Mouse (Mus musculus) ES-E14 (cell line): ENCODE measurements around the gene Vmn2r85. TPM values are rescaled to one million over a fixed set of nuclear protein-coding genes. Genes with fewer than 3 reads are reported as not detected.

Experiments used
- DNase-seq: peaks from one replicate; pipeline ENCODE4 v3.0.0-alpha.2; 2013; ENCODE audit warnings: low read depth, low spot score
- H3K27ac ChIP-seq: 2 replicates; pipeline ENCODE4 v1.5.1; 2012; ENCODE audit warnings: low read depth, mild to moderate bottlenecking, low read length, moderate library complexity, mixed read lengths; ENCODE audit not compliant: poor library complexity, insufficient read depth, severe bottlenecking
- H3K36me3 ChIP-seq: 2 replicates; pipeline ENCODE4 v1.6.1; 2012; ENCODE audit warnings: mild to moderate bottlenecking, low read length, moderate library complexity, mixed read lengths; ENCODE audit not compliant: control insufficient read depth, poor library complexity, insufficient read depth, severe bottlenecking
- H3K4me1 ChIP-seq, 2 experiments: fragments of 150-350 bp in 1 of 2; sonication (generic) in 1 of 2; 2 replicates each; pipeline ENCODE4 v1.6.1; 2012; ENCODE audit warnings: low read length in 2 of 2, mild to moderate bottlenecking in 1 of 2, mixed read lengths in 1 of 2; ENCODE audit not compliant: control insufficient read depth in 2 of 2, insufficient read depth in 2 of 2, poor library complexity in 1 of 2
- H3K4me3 ChIP-seq, 2 experiments: fragments of 150-350 bp in 1 of 2; sonication (generic) in 1 of 2; 2 replicates each; pipeline ENCODE4 v1.5.1; 2012; ENCODE audit warnings: low read length in 2 of 2, low read depth in 1 of 2, mild to moderate bottlenecking in 1 of 2, mixed read lengths in 1 of 2; ENCODE audit not compliant: insufficient read depth in 1 of 2, poor library complexity in 1 of 2, severe bottlenecking in 1 of 2
- H3K9ac ChIP-seq: 2 replicates; pipeline ENCODE4 v1.6.1; 2012; ENCODE audit warnings: low read depth, mild to moderate bottlenecking, low read length, mixed read lengths; ENCODE audit not compliant: poor library complexity, insufficient read depth, severe bottlenecking
- H3K9me3 ChIP-seq: fragments of 150-350 bp; sonication (generic); 2 replicates; pipeline ENCODE4 v1.6.1; 2012; ENCODE audit warnings: low read depth, mild to moderate bottlenecking, low read length; ENCODE audit not compliant: control insufficient read depth, insufficient read depth
- CHD2 ChIP-seq: IDR thresholded peaks from 2 replicates; pipeline ENCODE4 v1.6.1; 2014; ENCODE audit warnings: mild to moderate bottlenecking, low read depth, low read length, inconsistent platforms
- HCFC1 ChIP-seq: IDR thresholded peaks from 2 replicates; pipeline ENCODE4 v1.6.1; 2012; ENCODE audit warnings: low read length, inconsistent platforms, borderline replicate concordance; ENCODE audit not compliant: insufficient read depth
- MAFK ChIP-seq: IDR thresholded peaks from 2 replicates; pipeline ENCODE4 v1.6.1; 2014; ENCODE audit warnings: mild to moderate bottlenecking, low read depth, low read length, inconsistent platforms; ENCODE audit not compliant: insufficient read depth
- ZC3H11A ChIP-seq: IDR thresholded peaks from 2 replicates; pipeline ENCODE4 v1.6.1; 2012; ENCODE audit warnings: low read depth, mild to moderate bottlenecking, inconsistent platforms, low read length, borderline replicate concordance
- ZNF384 ChIP-seq: IDR thresholded peaks from 2 replicates; pipeline ENCODE4 v1.6.1; 2012; ENCODE audit warnings: low read depth, low read length, inconsistent platforms
- in situ Hi-C, 2 experiments: fragments of 600-800 bp; cut with MboI; formaldehyde crosslinking; loops; one replicate each; pipeline ENCODE4 v1.15.1; 2025; ENCODE audit warnings: low sequenced_read_pairs in 2 of 2, inconsistent platforms in 1 of 2; ENCODE audit not compliant: unreplicated experiment in 2 of 2
- total RNA-seq: library from RNA; depleted of rRNA; stranded (reverse); fragments of 300-350 nt; gene quantifications from 2 replicates; pipeline ENCODE4 v1.2.3, GENCODE M21; 2012; rRNA removed

Gene Vmn2r85
- total RNA-seq, 1 experiment, result not detected

DNA sequence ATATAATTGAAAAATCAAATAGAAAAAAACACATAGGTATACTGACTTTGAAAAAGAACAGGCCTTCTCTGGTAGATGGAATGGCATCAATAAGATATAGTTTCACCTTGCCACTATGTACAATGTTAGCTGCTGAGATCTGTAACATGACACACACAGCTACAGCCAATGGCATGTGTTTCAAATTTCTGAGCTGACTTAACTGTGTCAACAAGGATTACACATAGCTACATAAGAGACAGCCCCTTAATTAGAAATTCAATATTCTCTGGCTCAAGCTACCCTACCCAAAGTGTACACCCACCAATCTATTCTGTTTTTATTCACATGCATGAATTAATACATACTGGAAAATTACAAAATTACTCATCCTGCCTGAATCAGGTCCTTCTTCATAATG, 61.1 kb downstream of the Vmn2r85 start:
- no peaks in the 10 kb centered on the region for H3K36me3 ChIP-seq
- in situ Hi-C loops, result no loop called here
- H3K4me1 ChIP-seq, result no peaks in the 10 kb centered on the region
- H3K27ac ChIP-seq, result no peak overlapping the region
- no peak for TF ChIP-seq CHD2
- no peak for TF ChIP-seq ZNF384
- TF ChIP-seq MAFK, result no peak
- TF ChIP-seq HCFC1, result no peak
- TF ChIP-seq ZC3H11A, result no peak
- no peak overlapping the region for H3K9ac ChIP-seq
- no peak for DNase-seq
- H3K9me3 ChIP-seq, result no peaks in the 10 kb centered on the region
- H3K4me3 ChIP-seq, result no peak overlapping the region

DNA sequence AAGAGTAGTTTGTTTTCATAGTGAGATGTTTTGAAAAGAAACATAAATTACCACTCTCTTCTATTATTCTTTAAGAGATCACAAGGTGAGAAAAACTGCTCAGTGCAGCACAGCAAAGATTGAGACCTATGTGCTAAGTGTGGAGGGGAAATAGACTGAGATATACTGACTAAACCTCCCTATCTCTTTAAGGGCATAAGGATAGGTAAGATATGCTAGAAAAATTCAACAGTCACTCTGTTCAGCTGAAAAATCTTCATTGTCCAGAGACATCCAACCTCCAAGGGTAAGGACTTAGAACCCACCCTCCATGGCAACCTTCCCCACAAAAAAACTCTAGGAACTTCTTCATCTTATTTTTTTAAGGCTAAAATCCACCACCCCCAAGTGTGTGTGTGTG, 64.7 kb downstream of the Vmn2r85 start:
- in situ Hi-C loops, result no loop called here
- H3K9me3 ChIP-seq, result no peaks in the 10 kb centered on the region
- no peak overlapping the region for H3K9ac ChIP-seq
- no peak for TF ChIP-seq CHD2
- TF ChIP-seq MAFK, result no peak
- TF ChIP-seq ZC3H11A, result no peak
- TF ChIP-seq ZNF384, result no peak
- TF ChIP-seq HCFC1, result no peak
- no peak for DNase-seq
- no peaks in the 10 kb centered on the region for H3K36me3 ChIP-seq
- no peak overlapping the region for H3K4me3 ChIP-seq
- H3K4me1 ChIP-seq, result no peaks in the 10 kb centered on the region
- H3K27ac ChIP-seq, result no peak overlapping the region

Other genes with a start within 250 kb of the Vmn2r85 start
- not detected in 2 replicates for gene Olfr826, start 245.5 kb downstream of the Vmn2r85 start, total RNA-seq
- gene Olfr827, start 215.3 kb downstream of the Vmn2r85 start, total RNA-seq, result not detected in 2 replicates
- not detected in 2 replicates for gene Neurod4, start 149.5 kb downstream of the Vmn2r85 start, total RNA-seq
- 0.45 TPM in 1 of 2 replicates, not detected in the other for gene Tespa1, start 106.8 kb downstream of the Vmn2r85 start, total RNA-seq
- gene Vmn2r84, start 35.4 kb downstream of the Vmn2r85 start, total RNA-seq, result 0.04 TPM in 1 of 2 replicates, not detected in the other
- gene Vmn2r86, start 26.3 kb upstream of the Vmn2r85 start, total RNA-seq, result 0.05 TPM in 1 of 2 replicates, not detected in the other
- gene Vmn2r87, start 67.7 kb upstream of the Vmn2r85 start, total RNA-seq, result not detected in 2 replicates